Mouse (Mus musculus): ENCODE measurements at regions not wholly inside any gene's neighbourhood (a gene's known extent, or its start where the extent isn't known, plus 50 kb on each side); places are given as distances from the start of the nearest gene placed in this dataset.
"Not testable (repeated sequence)": the region's sequence is repeated elsewhere in the genome, so short reads cannot be mapped to it uniquely, and the experiment has no call there.

GRCm38 (mm10) chr8:37048912-37049692 lies 55.7 kb downstream of the AI429214 start:
- Histone ChIP-seq H3K4me1 (ENCODE audit: control insufficient read depth, insufficient read depth, insufficient read length, low read length) (no peaks in the 10 kb centered on the region), H3K4me3 (ENCODE audit: insufficient read depth, low read depth, low read length) (no peak overlapping the region), H3K27ac (replicated peaks; ENCODE audit: low read depth, low read length) (no peak overlapping the region)

- no peak overlapping the region for H3K27ac ChIP-seq (replicated peaks; ENCODE audit: low read depth, low read length)
- H3K4me1 ChIP-seq (ENCODE audit: control insufficient read depth, insufficient read depth, insufficient read length, low read length), result no peaks in the 10 kb centered on the region
- no peak overlapping the region for H3K4me3 ChIP-seq (ENCODE audit: insufficient read depth, low read depth, low read length)
Measured at GRCm38 (mm10) chr8:37049969-37050683, 56.7 kb downstream of the AI429214 start.

- Histone ChIP-seq H3K27ac (replicated peaks; ENCODE audit: low read depth, low read length) (no peak overlapping the region), H3K4me1 (ENCODE audit: control insufficient read depth, insufficient read depth, insufficient read length, low read length) (no peaks in the 10 kb centered on the region), H3K4me3 (ENCODE audit: insufficient read depth, low read depth, low read length) (no peak overlapping the region)
Measured at GRCm38 (mm10) chr8:37050684-37051028, 57.3 kb downstream of the AI429214 start.

- no peak overlapping the region for H3K4me3 ChIP-seq (ENCODE audit: insufficient read depth, low read depth, low read length)
- H3K4me1 ChIP-seq (ENCODE audit: control insufficient read depth, insufficient read depth, insufficient read length, low read length), result no peaks in the 10 kb centered on the region; the same call in 1 of the 2 replicates
- H3K27ac ChIP-seq (replicated peaks; ENCODE audit: low read depth, low read length), result no peak overlapping the region
Measured at GRCm38 (mm10) chr8:37056376-37056775, 63.0 kb downstream of the AI429214 start.

GRCm38 (mm10) chr8:37058390-37058789 lies 65.0 kb downstream of the AI429214 start:
- Histone ChIP-seq H3K4me1 (ENCODE audit: control insufficient read depth, insufficient read depth, insufficient read length, low read length) (no peaks in the 10 kb centered on the region; the same call in 1 of the 2 replicates), H3K27ac (replicated peaks; ENCODE audit: low read depth, low read length) (peak overlapping the region; percentile 76; the same call in 1 of the 2 replicates), H3K4me3 (ENCODE audit: insufficient read depth, low read depth, low read length) (peak overlapping the region; percentile 13; the same call in 1 of the 2 replicates)

- Histone ChIP-seq H3K27ac (replicated peaks; ENCODE audit: low read depth, low read length) (no peak overlapping the region), H3K4me1 (ENCODE audit: control insufficient read depth, insufficient read depth, insufficient read length, low read length) (no peaks in the 10 kb centered on the region; the same call in 1 of the 2 replicates), H3K4me3 (ENCODE audit: insufficient read depth, low read depth, low read length) (no peak overlapping the region)
Measured at GRCm38 (mm10) chr8:37062012-37062944, 68.9 kb downstream of the AI429214 start.

- Histone ChIP-seq H3K4me3 (ENCODE audit: insufficient read depth, low read depth, low read length) (no peak overlapping the region), H3K27ac (replicated peaks; ENCODE audit: low read depth, low read length) (no peak overlapping the region), H3K4me1 (ENCODE audit: control insufficient read depth, insufficient read depth, insufficient read length, low read length) (no peaks in the 10 kb centered on the region; the same call in 1 of the 2 replicates)
Measured at GRCm38 (mm10) chr8:37063764-37064331, 70.4 kb downstream of the AI429214 start.

- Histone ChIP-seq H3K4me1 (ENCODE audit: control insufficient read depth, insufficient read depth, insufficient read length, low read length) (no peaks in the 10 kb centered on the region), H3K4me3 (ENCODE audit: insufficient read depth, low read depth, low read length) (no peak overlapping the region), H3K27ac (replicated peaks; ENCODE audit: low read depth, low read length) (no peak overlapping the region)
Measured at GRCm38 (mm10) chr8:37072905-37073304, 79.5 kb downstream of the AI429214 start.

GRCm38 (mm10) chr8:37099727-37100126 lies 106.3 kb downstream of the AI429214 start:
- Histone ChIP-seq H3K4me1 (ENCODE audit: control insufficient read depth, insufficient read depth, insufficient read length, low read length) (no peaks in the 10 kb centered on the region), H3K27ac (replicated peaks; ENCODE audit: low read depth, low read length) (no peak overlapping the region), H3K4me3 (ENCODE audit: insufficient read depth, low read depth, low read length) (no peak overlapping the region)

GRCm38 (mm10) chr8:37112386-37112785 lies 119.0 kb downstream of the AI429214 start:
- not testable (repeated sequence) for H3K4me3 ChIP-seq (ENCODE audit: insufficient read depth, low read depth, low read length); H3K4me1 ChIP-seq (ENCODE audit: control insufficient read depth, insufficient read depth, insufficient read length, low read length); H3K27ac ChIP-seq (replicated peaks; ENCODE audit: low read depth, low read length)

GRCm38 (mm10) chr8:37125834-37126233 lies 132.4 kb downstream of the AI429214 start:
- no peak overlapping the region for H3K27ac ChIP-seq (replicated peaks; ENCODE audit: low read depth, low read length)
- no peaks in the 10 kb centered on the region for H3K4me1 ChIP-seq (ENCODE audit: control insufficient read depth, insufficient read depth, insufficient read length, low read length)
- H3K4me3 ChIP-seq (ENCODE audit: insufficient read depth, low read depth, low read length), result no peak overlapping the region

GRCm38 (mm10) chr8:37129670-37130069 lies 136.3 kb downstream of the AI429214 start:
- no peak overlapping the region for H3K27ac ChIP-seq (replicated peaks; ENCODE audit: low read depth, low read length)
- no peak overlapping the region for H3K4me3 ChIP-seq (ENCODE audit: insufficient read depth, low read depth, low read length)
- H3K4me1 ChIP-seq (ENCODE audit: control insufficient read depth, insufficient read depth, insufficient read length, low read length), result no peaks in the 10 kb centered on the region

GRCm38 (mm10) chr8:37131988-37132387 lies 138.6 kb downstream of the AI429214 start:
- no peak overlapping the region for H3K27ac ChIP-seq (replicated peaks; ENCODE audit: low read depth, low read length)
- H3K4me1 ChIP-seq (ENCODE audit: control insufficient read depth, insufficient read depth, insufficient read length, low read length), result no peaks in the 10 kb centered on the region
- H3K4me3 ChIP-seq (ENCODE audit: insufficient read depth, low read depth, low read length), result no peak overlapping the region

- no peak overlapping the region for H3K27ac ChIP-seq (replicated peaks; ENCODE audit: low read depth, low read length)
- H3K4me1 ChIP-seq (ENCODE audit: control insufficient read depth, insufficient read depth, insufficient read length, low read length), result no peaks in the 10 kb centered on the region
- H3K4me3 ChIP-seq (ENCODE audit: insufficient read depth, low read depth, low read length), result no peak overlapping the region
Measured at GRCm38 (mm10) chr8:37134192-37134964, 141.0 kb downstream of the AI429214 start.

Measured in brown adipose tissue, adult 24 weeks (tissue).